Mouse (Mus musculus) Patski (cell line): ENCODE results near the gene Clstn1. TPM values are rescaled to one million over a fixed set of nuclear protein-coding genes. Genes with fewer than 3 reads are reported as not detected.
"Not testable (repeated sequence)": the region's sequence is repeated elsewhere in the genome, so short reads cannot be mapped to it uniquely, and the experiment has no call there.

Experiments used
- ATAC-seq: fragments of 100-300 bp; one replicate; pipeline ENCODE4 v1.8.0; 2021
- CTCF ChIA-PET: fragments of 350-600 bp; sonication (Branson Sonifier 250); formaldehyde crosslinking; loops from one replicate; lab custom pipeline; 2022; ENCODE audit warnings: inconsistent platforms; lab: Charles Lee
- POLR2A ChIA-PET: fragments of 350-600 bp; sonication (Branson Sonifier 250); formaldehyde crosslinking; loops from one replicate; lab custom pipeline; 2022; ENCODE audit warnings: antibody characterized with exemption, inconsistent platforms; lab: Charles Lee
- DNase-seq: peaks from one replicate; pipeline ENCODE4 v3.0.0-alpha.2; 2011; ENCODE audit warnings: low read depth, low spot score
- H3K27me3 ChIP-seq: fragments of 371-371 bp; one replicate; pipeline ENCODE4 v1.5.1; 2021
- CTCF ChIP-seq: fragments of 100-300 bp; IDR thresholded peaks from one replicate; pipeline ENCODE4 v1.5.1; 2021
- in situ Hi-C: fragments of 300-500 bp; cut with MboI; formaldehyde crosslinking; loops from 3 replicates; pipeline ENCODE4 v1.11.1; 2018; ENCODE audit warnings: low pct_unique_long_range_greater_than_20kb, mixed read lengths
- polyA plus RNA-seq: library from polyadenylated mRNA; unstranded; gene quantifications from one replicate; pipeline ENCODE4 v1.2.3, GENCODE M21; 2021

Clstn1 gene
- polyA plus RNA-seq, 1 experiment from 2014 or later = 195 TPM

GRCm38 (mm10) chr4:149607591-149608308 lies 21.5 kb downstream of the Clstn1 start:
- DNase-seq (no peak), ATAC-seq (no peak)
- no peaks in the 10 kb centered on the region for H3K27me3 ChIP-seq
- no peak for TF ChIP-seq CTCF
- ChIA-PET CTCF (interaction anchor here (1.6 kb wide), 1 partner anchor 59 kb away, joined by 5 read pairs; no protein-coding TSS in a partner anchor), POLR2A (interaction anchor here (0.6 kb wide), 1 partner anchor 107 kb away, joined by 3 read pairs; no protein-coding TSS in a partner anchor)
- in situ Hi-C loops = loop anchor here (5.0 to 10.0 kb wide), 2 partner anchors 60 to 463 kb away; no protein-coding TSS in a partner anchor

- no peak for DNase-seq
- ChIA-PET CTCF (interaction anchor here (1.6 kb wide), 1 partner anchor 60 kb away, joined by 5 read pairs; no protein-coding TSS in a partner anchor), POLR2A (interaction anchor here (0.6 kb wide), 1 partner anchor 175 kb away, joined by 3 read pairs; no protein-coding TSS in a partner anchor)
- ATAC-seq = no peak
- TF ChIP-seq CTCF = no peak
- H3K27me3 ChIP-seq = no peaks in the 10 kb centered on the region
- in situ Hi-C loops = loop anchor here (5.0 to 10.0 kb wide), 2 partner anchors 61 to 463 kb away; no protein-coding TSS in a partner anchor
These were observed 22.0 kb downstream of the Clstn1 start for GRCm38 (mm10) chr4:149608309-149608638.

GRCm38 (mm10) chr4:149609256-149610025 lies 23.2 kb downstream of the Clstn1 start:
- in situ Hi-C loops = loop anchor here (5.0 to 10.0 kb wide), 2 partner anchors 62 to 465 kb away; no protein-coding TSS in a partner anchor
- DNase-seq (no peak), ATAC-seq (no peak)
- no peaks in the 10 kb centered on the region for H3K27me3 ChIP-seq
- no peak for TF ChIP-seq CTCF
- ChIA-PET POLR2A (interaction anchor here (0.7 kb wide), 1 partner anchor 39 kb away, joined by 3 read pairs; no protein-coding TSS in a partner anchor), CTCF (interaction anchor here (1.6 kb wide), 1 partner anchor 61 kb away, joined by 5 read pairs; no protein-coding TSS in a partner anchor)

- POLR2A ChIA-PET = no interaction called here
- peak; percentile 38 for TF ChIP-seq CTCF
- CTCF ChIA-PET = interaction anchor here (0.8 kb wide), 1 partner anchor 62 kb away, joined by 3 read pairs; no protein-coding TSS in a partner anchor
- ATAC-seq (no peak), DNase-seq (no peak)
- in situ Hi-C loops = no loop called here
- H3K27me3 ChIP-seq = no peaks in the 10 kb centered on the region
These were observed 25.2 kb downstream of the Clstn1 start for GRCm38 (mm10) chr4:149611376-149612044.

GRCm38 (mm10) chr4:149613497-149613896 lies 27.2 kb downstream of the Clstn1 start:
- ATAC-seq, CTCF ChIA-PET, DNase-seq, H3K27me3 ChIP-seq, POLR2A ChIA-PET, in situ Hi-C loops: not testable (repeated sequence)

- in situ Hi-C loops = no loop called here
- TF ChIP-seq CTCF = no peak
- no peak for DNase-seq
- ChIA-PET CTCF (no interaction called here), POLR2A (no interaction called here)
- no peak for ATAC-seq
- H3K27me3 ChIP-seq = no peaks in the 10 kb centered on the region
These were observed 28.6 kb downstream of the Clstn1 start for GRCm38 (mm10) chr4:149614869-149615268.

- CTCF ChIA-PET, ATAC-seq: not testable (repeated sequence)
These were observed 30.7 kb downstream of the Clstn1 start for GRCm38 (mm10) chr4:149616999-149617398.

GRCm38 (mm10) chr4:149619988-149620387 lies 33.7 kb downstream of the Clstn1 start:
- in situ Hi-C loops = no loop called here
- CTCF ChIA-PET = interaction anchor here (1.9 kb wide), 1 partner anchor 12 kb away, joined by 5 read pairs; no protein-coding TSS in a partner anchor
- no peak for TF ChIP-seq CTCF
- no peaks in the 10 kb centered on the region for H3K27me3 ChIP-seq
- POLR2A ChIA-PET = no interaction called here
- DNase-seq = no peak
- ATAC-seq = no peak

More at GRCm38 (mm10) chr4:149616999-149617398, 30.7 kb downstream of the Clstn1 start:
- POLR2A ChIA-PET, H3K27me3 ChIP-seq, DNase-seq, in situ Hi-C loops: not testable (repeated sequence)

- CTCF ChIA-PET = interaction anchor here (1.9 kb wide), 1 partner anchor 10 kb away, joined by 5 read pairs; no protein-coding TSS in a partner anchor
- no peak for TF ChIP-seq CTCF
- DNase-seq = no peak
- POLR2A ChIA-PET = interaction anchor here (0.6 kb wide), 1 partner anchor 17 kb away, joined by 3 read pairs; no protein-coding TSS in a partner anchor
- no peaks in the 10 kb centered on the region for H3K27me3 ChIP-seq
- no peak for ATAC-seq
- in situ Hi-C loops = no loop called here
These were observed 35.0 kb downstream of the Clstn1 start for GRCm38 (mm10) chr4:149621286-149621685.

GRCm38 (mm10) chr4:149623711-149624110 lies 37.4 kb downstream of the Clstn1 start:
- DNase-seq (no peak), ATAC-seq (no peak)
- ChIA-PET CTCF (no interaction called here), POLR2A (no interaction called here)
- H3K27me3 ChIP-seq = no peaks in the 10 kb centered on the region
- TF ChIP-seq CTCF = no peak
- in situ Hi-C loops = no loop called here
